Mouse (Mus musculus) liver, embryonic 14.5 days (tissue): ENCODE measurements at regions not wholly inside any gene's neighbourhood (a gene's known extent, or its start where the extent isn't known, plus 50 kb on each side); places are given as distances from the start of the nearest gene placed in this dataset.

Experiments
- CTCF ChIP-seq: IDR thresholded peaks from 2 replicates; pipeline ENCODE4 v1.5.1; 2016; ENCODE audit warnings: antibody characterized with exemption, low read depth, control low read depth
- EP300 ChIP-seq: IDR thresholded peaks from 2 replicates; pipeline ENCODE4 v1.6.1; 2016; ENCODE audit warnings: antibody characterized with exemption, low read depth

DNA sequence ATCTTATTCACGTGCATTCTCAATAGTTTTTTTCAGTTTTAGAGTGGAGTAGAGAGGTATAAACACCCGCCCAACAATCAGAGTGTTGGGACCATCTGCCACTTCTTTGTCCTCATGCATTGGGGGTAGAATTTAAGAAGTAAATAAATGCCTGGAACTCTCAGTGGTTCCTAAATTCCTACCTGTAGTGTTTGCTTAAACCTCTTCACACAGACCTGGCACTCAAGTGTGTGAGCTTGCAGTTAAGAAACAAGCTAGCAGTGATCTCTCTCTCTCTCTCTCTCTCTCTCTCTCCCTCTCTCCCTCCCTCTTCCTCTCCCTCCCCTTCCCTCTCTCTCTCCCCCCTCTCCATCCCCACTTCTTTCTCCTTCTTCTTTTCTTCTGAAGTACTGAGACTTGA lies 406.5 kb downstream of the Rnd3 start:
- TF ChIP-seq CTCF (no peak), EP300 (no peak)
